Mouse (Mus musculus) lung, adult 2 months (tissue): ENCODE measurements at regions not wholly inside any gene's neighbourhood (a gene's known extent, or its start where the extent isn't known, plus 50 kb on each side); places are given as distances from the start of the nearest gene placed in this dataset.

Source experiments
- DNase-seq: peaks from one replicate; pipeline ENCODE4 v3.0.0; 2022
- H3K4me1 ChIP-seq: fragments of 200-500 bp; 2 replicates; pipeline ENCODE4 v1.6.1; 2011; ENCODE audit warnings: low read length; ENCODE audit not compliant: control insufficient read depth, insufficient read depth
- H3K4me3 ChIP-seq: fragments of 200-500 bp; replicated peaks from 2 replicates; pipeline ENCODE3; 2011; ENCODE audit warnings: low read depth, mild to moderate bottlenecking, control low read depth, low read length; ENCODE audit errors: extremely low read depth
- CTCF ChIP-seq: fragments of 200-500 bp; IDR thresholded peaks from 2 replicates; pipeline ENCODE4 v1.5.1; 2011; ENCODE audit warnings: mild to moderate bottlenecking, low read length, control low read depth; ENCODE audit not compliant: insufficient read depth
- POLR2A ChIP-seq: fragments of 200-500 bp; IDR thresholded peaks from 2 replicates; pipeline ENCODE4 v1.6.1; 2011; ENCODE audit warnings: low read depth, mild to moderate bottlenecking, control low read depth, low read length, borderline replicate concordance; ENCODE audit errors: extremely low read depth
- WGBS: fragments of 180-500 bp; shearing (Covaris S2); methylation state at CpG from one replicate; pipeline ENCODE4 v1.1.7; 2018; 5-methylcytosine and 5-hydroxymethylcytosine counted together

- Histone ChIP-seq H3K4me3 (no peak overlapping the region), H3K4me1 (no peaks in the 10 kb centered on the region)
- WGBS, result 71% methylated on average over 2 of the region's 2 CpGs
- DNase-seq, result no peak
- TF ChIP-seq CTCF (no peak), POLR2A (no peak)
Observed at GRCm38 (mm10) chr1:119147506-119147905, 94.1 kb upstream of the Gli2 start.

GRCm38 (mm10) chr1:119143808-119144207 is 90.4 kb upstream of the Gli2 start:
- H3K4me3 ChIP-seq, result no peak overlapping the region
- TF ChIP-seq CTCF, result no peak
- no peak for TF ChIP-seq POLR2A
- no peak for DNase-seq
- WGBS, result 75% methylated on average over 11 of the region's 11 CpGs
- H3K4me1 ChIP-seq, result no peaks in the 10 kb centered on the region

- H3K4me3 ChIP-seq, result no peak overlapping the region
- TF ChIP-seq CTCF (no peak), POLR2A (no peak)
- WGBS, result 91% methylated on average over 3 of the region's 3 CpGs
- no peak for DNase-seq
- H3K4me1 ChIP-seq, result no peaks in the 10 kb centered on the region
Observed at GRCm38 (mm10) chr1:119129039-119129438, 75.6 kb upstream of the Gli2 start.

- DNase-seq, result no peak
- TF ChIP-seq POLR2A, result no peak
- no peak for TF ChIP-seq CTCF
- 44% methylated on average over 6 of the region's 6 CpGs for WGBS
- no peaks in the 10 kb centered on the region for H3K4me1 ChIP-seq
- H3K4me3 ChIP-seq, result no peak overlapping the region
Observed at GRCm38 (mm10) chr1:119125561-119125960, 72.1 kb upstream of the Gli2 start.

- no peaks in the 10 kb centered on the region for H3K4me1 ChIP-seq
- H3K4me3 ChIP-seq, result no peak overlapping the region
- DNase-seq, result no peak
- 52% methylated on average over 4 of the region's 4 CpGs for WGBS
- TF ChIP-seq CTCF (no peak), POLR2A (no peak)
Observed at GRCm38 (mm10) chr1:119124798-119125197, 71.4 kb upstream of the Gli2 start.

- TF ChIP-seq CTCF (no peak), POLR2A (no peak)
- 74% methylated on average over 2 of the region's 2 CpGs for WGBS
- no peak for DNase-seq
- H3K4me3 ChIP-seq, result no peak overlapping the region
- H3K4me1 ChIP-seq, result no peaks in the 10 kb centered on the region
Observed at GRCm38 (mm10) chr1:119124063-119124462, 70.6 kb upstream of the Gli2 start.

GRCm38 (mm10) chr1:119123402-119123801 is 70.0 kb upstream of the Gli2 start:
- 38% methylated on average over 3 of the region's 3 CpGs for WGBS
- H3K4me3 ChIP-seq, result no peak overlapping the region
- no peak for DNase-seq
- TF ChIP-seq POLR2A (no peak), CTCF (no peak)
- no peaks in the 10 kb centered on the region for H3K4me1 ChIP-seq

GRCm38 (mm10) chr1:119122975-119123374 is 69.6 kb upstream of the Gli2 start:
- 62% methylated on average over 6 of the region's 6 CpGs for WGBS
- Histone ChIP-seq H3K4me1 (no peaks in the 10 kb centered on the region), H3K4me3 (no peak overlapping the region)
- no peak for TF ChIP-seq POLR2A
- no peak for TF ChIP-seq CTCF
- DNase-seq, result no peak

GRCm38 (mm10) chr1:119119863-119120569 is 66.6 kb upstream of the Gli2 start:
- 44% methylated on average over 8 of the region's 8 CpGs for WGBS
- no peaks in the 10 kb centered on the region for H3K4me1 ChIP-seq
- H3K4me3 ChIP-seq, result no peak overlapping the region
- no peak for DNase-seq
- TF ChIP-seq CTCF (no peak), POLR2A (no peak)

GRCm38 (mm10) chr1:119115106-119115674 is 61.8 kb upstream of the Gli2 start:
- DNase-seq, result no peak
- WGBS, result 65% methylated on average over 7 of the region's 7 CpGs

GRCm38 (mm10) chr1:119108578-119108977 is 55.2 kb upstream of the Gli2 start:
- H3K4me3 ChIP-seq, result no peak overlapping the region
- WGBS, result 64% methylated on average over 9 of the region's 9 CpGs
- no peaks in the 10 kb centered on the region for H3K4me1 ChIP-seq
- no peak for DNase-seq
- TF ChIP-seq CTCF (no peak), POLR2A (no peak)

More at GRCm38 (mm10) chr1:119115106-119115674, 61.8 kb upstream of the Gli2 start:
- no peak overlapping the region for H3K4me3 ChIP-seq
- TF ChIP-seq POLR2A (no peak), CTCF (no peak)
- H3K4me1 ChIP-seq, result no peaks in the 10 kb centered on the region
